Mouse (Mus musculus) ovary, postnatal 14 days (tissue): ENCODE results near the gene Ina.
"Not testable (repeated sequence)": the region's sequence is repeated elsewhere in the genome, so short reads cannot be mapped to it uniquely, and the experiment has no call there.

Experiments used
- DNase-seq: peaks from one replicate; pipeline ENCODE4 v3.0.0; 2022; ENCODE audit warnings: low spot score

Ina gene

DNA sequence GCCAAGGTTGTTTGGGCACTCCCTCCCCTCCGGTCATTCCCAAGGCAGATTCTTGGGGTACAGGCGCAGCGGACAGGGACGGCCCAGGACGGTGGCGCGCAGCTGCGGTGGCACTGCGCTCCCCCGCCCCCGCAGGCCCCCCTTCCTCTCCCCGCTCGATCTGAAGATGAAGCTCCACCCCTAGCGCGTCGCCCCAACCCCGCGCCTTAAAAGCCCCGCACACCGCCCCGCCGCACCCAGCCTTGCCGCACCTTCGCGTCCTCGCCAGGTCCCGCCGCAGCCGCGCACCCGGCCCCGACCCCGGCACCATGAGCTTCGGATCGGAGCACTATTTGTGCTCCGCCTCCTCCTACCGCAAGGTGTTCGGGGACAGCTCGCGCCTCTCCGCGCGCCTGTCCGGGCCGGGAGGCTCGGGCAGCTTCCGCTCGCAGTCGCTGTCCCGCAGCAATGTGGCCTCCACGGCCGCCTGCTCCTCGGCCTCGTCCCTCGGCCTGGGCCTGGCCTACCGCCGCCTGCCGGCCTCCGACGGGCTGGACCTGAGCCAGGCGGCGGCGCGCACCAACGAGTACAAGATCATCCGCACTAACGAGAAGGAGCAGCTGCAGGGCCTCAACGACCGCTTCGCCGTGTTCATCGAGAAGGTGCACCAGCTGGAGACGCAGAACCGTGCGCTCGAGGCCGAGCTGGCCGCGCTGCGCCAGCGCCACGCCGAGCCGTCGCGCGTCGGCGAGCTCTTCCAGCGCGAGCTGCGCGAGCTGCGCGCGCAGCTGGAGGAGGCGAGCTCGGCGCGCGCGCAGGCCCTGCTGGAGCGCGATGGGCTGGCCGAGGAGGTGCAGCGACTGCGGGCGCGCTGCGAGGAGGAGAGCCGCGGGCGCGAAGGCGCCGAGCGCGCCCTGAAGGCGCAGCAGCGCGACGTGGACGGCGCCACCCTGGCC lies at the start of gene Ina, which contains the start of gene Nt5c2:
TSS of gene Ina (plus strand) at position 252 of the 935 bp plus-strand sequence.
TSS of gene Nt5c2 (minus strand) at position 707 of the 935 bp plus-strand sequence.
- peak; percentile 15 for DNase-seq

GRCm38 (mm10) chr19:46965496-46965895 lies 49.0 kb upstream of the Ina start:
- DNase-seq = no peak

- DNase-seq = no peak
These were observed 48.2 kb upstream of the Ina start for GRCm38 (mm10) chr19:46966330-46966729.

- no peak for DNase-seq
These were observed 46.6 kb upstream of the Ina start for GRCm38 (mm10) chr19:46967861-46968260.

DNA sequence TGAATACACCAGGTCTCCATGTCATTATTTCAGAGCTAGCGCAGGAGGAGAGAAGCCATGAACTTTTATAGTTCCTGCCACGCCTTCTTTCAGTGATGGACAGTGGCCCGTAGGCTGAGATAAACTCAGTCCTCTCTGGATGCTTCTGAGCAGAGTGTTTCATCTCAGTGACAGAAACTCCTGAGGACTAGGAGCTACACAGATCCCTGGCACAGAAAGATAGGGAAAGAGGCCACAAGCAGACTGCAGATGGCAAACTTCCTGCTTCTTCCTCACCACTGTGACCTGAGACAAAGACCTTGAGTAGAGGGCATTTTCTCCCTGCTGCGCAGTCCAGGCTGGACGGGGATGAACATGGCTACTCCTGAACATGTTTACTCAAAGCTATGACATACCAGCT lies 45.7 kb upstream of the Ina start:
- DNase-seq = no peak

GRCm38 (mm10) chr19:46969286-46969985 lies 45.1 kb upstream of the Ina start:
- DNase-seq = no peak

GRCm38 (mm10) chr19:46970121-46970729 lies 44.3 kb upstream of the Ina start:
- DNase-seq = no peak

GRCm38 (mm10) chr19:46971051-46971689 lies 43.3 kb upstream of the Ina start:
- no peak for DNase-seq

GRCm38 (mm10) chr19:46971712-46972111 lies 42.8 kb upstream of the Ina start:
- DNase-seq = no peak

- no peak for DNase-seq
These were observed 42.3 kb upstream of the Ina start for GRCm38 (mm10) chr19:46972159-46972558.

DNA sequence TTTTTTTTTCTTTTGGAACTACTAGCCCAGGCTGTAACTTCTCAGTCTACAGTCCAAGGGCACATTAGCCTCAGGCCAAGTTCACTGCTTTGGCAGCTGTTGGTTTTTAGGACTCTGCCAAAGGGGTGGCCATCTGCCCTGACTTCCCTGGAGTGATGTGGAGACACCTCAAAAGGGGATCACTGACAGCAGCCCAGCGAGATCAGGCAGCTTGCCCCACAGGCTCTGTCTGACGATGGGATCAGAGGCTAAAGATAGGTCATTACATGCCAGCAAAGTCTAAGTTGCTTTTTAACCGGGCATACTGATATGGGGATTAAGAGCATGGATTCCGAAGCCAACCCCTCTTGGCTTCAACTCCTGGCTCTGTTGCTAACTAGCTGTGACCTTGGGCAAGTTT lies 38.9 kb upstream of the Ina start:
- no peak for DNase-seq

DNA sequence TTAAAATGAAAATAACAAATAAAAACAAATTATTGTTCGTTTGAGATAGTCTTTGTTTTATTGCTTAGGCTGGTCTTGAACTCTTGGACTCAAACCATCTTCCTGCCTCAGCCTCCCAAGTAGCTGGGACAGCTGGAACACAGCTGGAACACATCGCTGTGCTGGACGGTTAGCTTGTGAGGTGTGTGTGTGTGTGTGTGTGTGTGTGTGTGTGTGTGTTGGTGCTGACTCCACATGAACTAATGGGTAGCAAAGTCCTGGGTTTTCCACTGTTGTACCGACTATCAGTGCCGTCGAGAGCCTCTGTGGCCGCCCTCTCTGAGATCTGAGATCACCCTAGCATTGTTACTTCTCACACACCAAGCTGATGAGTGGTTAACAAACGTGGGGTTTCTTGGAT lies 38.5 kb upstream of the Ina start:
- DNase-seq = no peak

DNA sequence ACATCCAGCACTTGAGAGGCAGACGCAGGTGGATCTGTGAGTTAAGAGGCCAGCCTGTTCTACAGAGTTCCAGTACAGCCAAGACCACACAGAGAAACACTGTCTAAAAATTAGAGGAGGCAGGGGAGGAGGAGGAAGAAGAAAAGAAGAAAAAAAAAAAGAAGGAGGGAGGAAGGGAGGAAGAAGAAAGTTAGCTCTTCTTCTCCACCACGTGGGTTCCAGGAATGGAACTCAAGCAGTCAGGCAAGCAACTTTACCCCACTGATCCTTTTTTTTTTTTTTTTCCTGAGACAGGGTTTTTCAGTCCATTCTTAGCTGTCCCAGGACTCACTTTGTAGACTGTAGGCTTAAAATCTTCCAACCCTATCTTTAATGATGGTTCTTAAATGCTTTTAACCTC lies 37.8 kb upstream of the Ina start:
- DNase-seq = no peak

DNA sequence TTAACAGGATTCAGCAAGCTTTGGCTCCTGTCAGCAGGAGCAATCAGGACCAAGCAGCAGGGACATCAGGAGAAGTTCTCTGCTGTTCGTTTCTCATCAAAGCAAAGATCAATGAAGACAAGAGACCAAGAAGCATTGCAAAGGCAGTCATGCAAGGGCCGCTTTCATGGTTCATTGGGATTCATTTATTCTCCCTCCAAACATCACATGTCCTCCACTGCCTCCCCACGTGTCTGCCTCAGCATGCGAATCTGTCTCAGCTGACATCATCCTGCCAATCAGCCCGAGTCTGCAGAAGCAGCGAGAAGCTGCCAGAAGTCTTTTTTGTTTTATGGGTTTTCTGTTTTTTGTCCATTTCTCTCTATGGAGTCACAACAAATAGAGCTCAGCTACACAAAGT lies 37.0 kb upstream of the Ina start:
- DNase-seq = no peak

DNA sequence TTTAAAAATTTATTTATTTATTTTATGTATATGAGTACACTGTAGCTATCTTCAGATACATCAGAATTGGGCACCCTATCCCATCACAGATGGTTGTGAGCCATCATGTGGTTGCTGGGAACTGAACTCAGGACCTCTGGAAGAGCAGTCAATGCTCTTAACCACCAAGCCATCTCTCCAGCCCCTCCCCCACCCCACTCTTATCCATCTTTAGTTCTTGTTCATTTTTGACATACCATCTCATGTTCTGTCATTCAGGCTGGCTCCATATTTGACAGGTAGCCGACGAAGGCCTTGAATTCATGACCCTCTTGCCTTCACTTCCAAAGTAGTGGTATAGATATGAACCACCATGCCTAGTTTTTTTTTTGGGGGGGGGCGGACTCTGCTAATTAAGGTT lies 36.4 kb upstream of the Ina start:
- DNase-seq = not testable (repeated sequence)

- DNase-seq = no peak
These were observed 35.3 kb upstream of the Ina start for GRCm38 (mm10) chr19:46978920-46979780.

DNA sequence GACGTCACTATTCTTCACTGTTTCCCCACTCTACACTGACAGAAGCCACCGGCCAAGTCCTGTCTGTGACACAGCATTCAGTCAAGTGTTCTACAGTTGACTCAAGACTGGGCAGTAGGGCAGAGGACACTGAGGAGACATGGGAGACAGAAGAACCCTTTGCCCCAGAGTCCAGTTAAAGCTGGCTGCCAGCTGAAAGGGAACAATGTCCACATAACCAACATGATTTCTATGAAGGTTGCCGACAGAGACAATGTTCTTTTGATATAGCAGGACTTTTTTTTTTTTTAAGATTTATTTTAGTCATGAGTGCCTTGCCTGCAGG lies 34.8 kb upstream of the Ina start:
- DNase-seq = no peak

- no peak for DNase-seq
These were observed 33.0 kb upstream of the Ina start for GRCm38 (mm10) chr19:46981462-46981861.

DNA sequence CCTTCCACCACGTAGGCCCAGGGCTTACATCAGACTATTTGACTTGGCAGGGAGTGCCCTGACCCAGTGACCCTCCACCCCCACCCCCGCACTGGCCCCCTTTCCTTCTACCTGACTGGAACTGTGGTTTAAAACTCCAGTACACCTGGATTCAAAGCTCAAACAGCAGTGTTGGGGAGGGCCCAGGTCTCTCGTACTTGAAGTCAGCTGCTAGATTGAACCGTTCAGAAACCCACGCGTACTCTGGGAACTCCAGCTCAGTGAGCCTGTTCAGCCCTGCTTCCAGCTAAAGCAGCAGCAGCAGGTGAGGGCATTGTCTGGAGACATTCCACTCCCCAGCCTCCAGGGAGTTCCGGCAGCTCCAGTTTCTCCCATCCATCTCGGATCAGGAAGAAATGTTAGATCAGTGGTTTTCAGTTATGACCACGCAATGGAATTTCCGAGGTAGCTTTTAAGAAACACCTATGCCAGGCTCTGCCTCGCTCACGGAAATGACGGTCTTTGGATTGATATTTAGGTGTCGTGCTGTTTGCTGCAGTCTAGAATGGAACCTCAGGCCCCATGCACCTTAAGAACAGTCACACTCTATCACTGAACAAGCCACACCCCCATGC lies 31.0 kb upstream of the Ina start:
- DNase-seq = no peak

GRCm38 (mm10) chr19:46983966-46984380 lies 30.5 kb upstream of the Ina start:
- DNase-seq = no peak
